Mouse (Mus musculus): ENCODE measurements around the gene S100a3. TPM values are rescaled to one million over a fixed set of nuclear protein-coding genes. Genes with fewer than 3 reads are reported as not detected.

The S100a3 gene
- polyA plus RNA-seq, 1 experiment from 2014 or later, result 0.55 TPM

DNA sequence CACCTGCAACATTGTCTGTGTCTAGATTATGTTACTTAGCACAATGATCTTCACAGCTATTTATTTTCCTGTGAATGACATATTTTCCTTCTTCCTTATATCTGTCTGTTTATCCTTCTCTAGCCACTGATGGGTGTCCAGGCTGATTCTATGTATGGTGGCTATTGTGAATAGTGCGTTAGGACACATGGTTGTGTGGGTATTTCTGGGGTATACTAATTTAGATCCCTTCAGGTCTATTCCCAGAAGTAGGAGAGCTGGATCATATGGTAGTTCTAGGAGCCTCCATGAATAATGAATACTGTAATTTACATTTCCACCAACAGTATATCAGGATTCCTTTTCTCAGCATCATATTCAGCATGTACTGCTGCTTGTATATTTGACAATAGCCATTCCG lies 89.5 kb downstream of the S100a3 start:
- Histone ChIP-seq H3K4me2 (no peak overlapping the region), H3K4me3 (no peak overlapping the region), H3K9me3 (replicated peaks) (no peaks in the 10 kb centered on the region), H3K36me3 (no peaks in the 10 kb centered on the region), H3K9ac (no peak overlapping the region), H3K4me1 (replicated peaks) (no peaks in the 10 kb centered on the region), H3K27ac (ENCODE audit: poor library complexity, severe bottlenecking) (no peak overlapping the region), H3K27me3 (replicated peaks) (peaks cover 12% of the 10 kb centered on the region; the same call in 1 of the 2 replicates)
- 80% methylated on average over 2 of the region's 2 CpGs for WGBS
- no peak for ATAC-seq (ENCODE audit: insufficient number of reproducible peaks, low FRiP score)

Other genes starting within 250 kb of the S100a3 start
- gene Slc27a3, start 170.6 kb upstream of the S100a3 start, polyA plus RNA-seq (2016; fragmentation: Nextera tagmentation; extraction: Ambion mirVana), result 9.9 and 10.3 TPM in 2 replicates
- gene Ints3, start 127.0 kb upstream of the S100a3 start, polyA plus RNA-seq (2016; fragmentation: Nextera tagmentation; extraction: Ambion mirVana), result 31.1 and 32.2 TPM in 2 replicates
- gene Npr1, start 94.7 kb upstream of the S100a3 start, polyA plus RNA-seq (2016; fragmentation: Nextera tagmentation; extraction: Ambion mirVana), result 8.2 and 8.9 TPM in 2 replicates
- 135 and 137 TPM in 2 replicates for gene Ilf2, start 84.5 kb upstream of the S100a3 start, polyA plus RNA-seq (2016; fragmentation: Nextera tagmentation; extraction: Ambion mirVana)
- 72.9 and 75.3 TPM in 2 replicates for gene Snapin, start 69.5 kb upstream of the S100a3 start, polyA plus RNA-seq (2016; fragmentation: Nextera tagmentation; extraction: Ambion mirVana)
- gene Chtop, start 51.1 kb upstream of the S100a3 start, polyA plus RNA-seq (2016; fragmentation: Nextera tagmentation; extraction: Ambion mirVana), result 113 and 114 TPM in 2 replicates
- gene S100a1, start 46.2 kb upstream of the S100a3 start, polyA plus RNA-seq (2016; fragmentation: Nextera tagmentation; extraction: Ambion mirVana), result 145 and 148 TPM in 2 replicates
- 71.4 and 74.1 TPM in 2 replicates for gene S100a13, start 46.1 kb upstream of the S100a3 start, polyA plus RNA-seq (2016; fragmentation: Nextera tagmentation; extraction: Ambion mirVana)
- not detected in 2 replicates for gene S100a14, start 33.7 kb upstream of the S100a3 start, polyA plus RNA-seq (2016; fragmentation: Nextera tagmentation; extraction: Ambion mirVana)
- gene S100a16, start 23.3 kb upstream of the S100a3 start, polyA plus RNA-seq (2016; fragmentation: Nextera tagmentation; extraction: Ambion mirVana), result 30.6 and 31.9 TPM in 2 replicates
- not detected in 2 replicates for gene S100a2, start 29.7 kb downstream of the S100a3 start, polyA plus RNA-seq (2016; fragmentation: Nextera tagmentation; extraction: Ambion mirVana)
- gene Gm42674, start 41.3 kb downstream of the S100a3 start, polyA plus RNA-seq (2016; fragmentation: Nextera tagmentation; extraction: Ambion mirVana), result not detected in 2 replicates
- 1.9 and 2.1 TPM in 2 replicates for gene S100a4, start 43.2 kb downstream of the S100a3 start, polyA plus RNA-seq (2016; fragmentation: Nextera tagmentation; extraction: Ambion mirVana)
- gene S100a5, start 47.9 kb downstream of the S100a3 start, polyA plus RNA-seq (2016; fragmentation: Nextera tagmentation; extraction: Ambion mirVana), result not detected in 2 replicates
- gene S100a6, start 52.3 kb downstream of the S100a3 start, polyA plus RNA-seq (2016; fragmentation: Nextera tagmentation; extraction: Ambion mirVana), result 36.1 and 38.4 TPM in 2 replicates
- gene S100a7a, start 93.4 kb downstream of the S100a3 start, polyA plus RNA-seq (2016; fragmentation: Nextera tagmentation; extraction: Ambion mirVana), result 0.18 TPM in 1 of 2 replicates, not detected in the other
- gene S100a8, start 108.4 kb downstream of the S100a3 start, polyA plus RNA-seq (2016; fragmentation: Nextera tagmentation; extraction: Ambion mirVana), result 2.1 and 4.5 TPM in 2 replicates
- 1.5 and 3.3 TPM in 2 replicates for gene S100a9, start 135.1 kb downstream of the S100a3 start, polyA plus RNA-seq (2016; fragmentation: Nextera tagmentation; extraction: Ambion mirVana)
- not detected in 2 replicates for gene Pglyrp4, start 166.3 kb downstream of the S100a3 start, polyA plus RNA-seq (2016; fragmentation: Nextera tagmentation; extraction: Ambion mirVana)
- gene Gm5849, start 217.3 kb downstream of the S100a3 start, polyA plus RNA-seq (2016; fragmentation: Nextera tagmentation; extraction: Ambion mirVana), result not detected in 2 replicates